Mouse (Mus musculus): ENCODE measurements around the gene 4930544D05Rik. TPM values are rescaled to one million over a fixed set of nuclear protein-coding genes. Genes with fewer than 3 reads are reported as not detected.
A peak's percentile ranks its signal among the peaks of the same experiment; 100 is the strongest.

4930544D05Rik gene
- polyA plus RNA-seq, 1 experiment: 0.10 TPM

DNA sequence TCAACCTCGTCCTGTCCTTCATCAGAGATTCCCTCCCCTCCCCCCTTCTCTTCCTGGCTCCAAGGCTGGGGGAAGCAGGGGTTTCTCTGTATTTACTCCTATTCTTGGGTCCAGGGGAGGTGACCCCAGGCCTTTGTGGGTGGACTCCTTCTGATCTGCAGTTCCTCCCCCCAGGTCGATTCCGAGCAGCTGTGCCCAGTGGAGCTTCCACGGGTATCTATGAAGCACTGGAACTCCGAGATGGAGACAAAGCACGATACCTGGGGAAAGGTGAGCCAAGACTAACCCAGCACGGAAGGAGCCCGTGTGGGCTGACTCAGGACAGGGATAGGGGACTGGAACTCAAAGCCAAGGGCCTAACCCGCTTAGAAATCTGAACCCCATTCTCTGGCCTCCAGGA, 42.3 kb downstream of the 4930544D05Rik start:
- H3K4me2 ChIP-seq (ENCODE audit: low read depth): peak overlapping the region; percentile 97
- TF ChIP-seq E2F4 (IDR thresholded peaks at IDR 0.05; ENCODE audit: insufficient read depth) (no peak), MAX (IDR thresholded peaks at IDR 0.05; ENCODE audit: low read depth) (no peak), MYOD1 (IDR thresholded peaks at IDR 0.05; ENCODE audit: control insufficient read depth in 1 of 3, insufficient read length in 2 of 3, low read depth in 2 of 3) (no peak), TCF3 (IDR thresholded peaks at IDR 0.05; ENCODE audit: insufficient read length, low read depth) (no peak), POLR2A (IDR thresholded peaks at IDR 0.05; ENCODE audit: insufficient read length, low read depth) (no peak), MYOG (IDR thresholded peaks at IDR 0.05; ENCODE audit: control insufficient read depth in 1 of 3, insufficient read depth in 1 of 3, insufficient read length in 2 of 3, low read depth in 2 of 3) (no peak), TCF12 (IDR thresholded peaks at IDR 0.05; ENCODE audit: insufficient read depth, poor library complexity, severe bottlenecking) (no peak), POLR2AphosphoS2 (IDR thresholded peaks at IDR 0.05; ENCODE audit: insufficient read length, low read depth) (no peak), USF1 (IDR thresholded peaks at IDR 0.05; ENCODE audit: low read depth) (no peak), SRF (IDR thresholded peaks at IDR 0.05; ENCODE audit: control insufficient read depth, insufficient read length, low read depth) (no peak), CEBPB (IDR thresholded peaks at IDR 0.05; ENCODE audit: insufficient read depth, poor library complexity, severe bottlenecking) (no peak), REST (IDR thresholded peaks at IDR 0.05; ENCODE audit: insufficient read depth, insufficient read length) (no peak)
- H3K79me2 ChIP-seq (ENCODE audit: control insufficient read depth, insufficient read depth): peaks cover 53% of the 10 kb centered on the region
- H3K4me3 ChIP-seq: peak overlapping the region; percentile 94
- H3ac ChIP-seq (ENCODE audit: control insufficient read depth, insufficient read length): peak overlapping the region; percentile 4
- peaks cover 23% of the 10 kb centered on the region for H3K36me3 ChIP-seq (ENCODE audit: control insufficient read depth, insufficient read depth)
- H3K27me3 ChIP-seq (ENCODE audit: control insufficient read depth, insufficient read depth, insufficient read length): no peaks in the 10 kb centered on the region

DNA sequence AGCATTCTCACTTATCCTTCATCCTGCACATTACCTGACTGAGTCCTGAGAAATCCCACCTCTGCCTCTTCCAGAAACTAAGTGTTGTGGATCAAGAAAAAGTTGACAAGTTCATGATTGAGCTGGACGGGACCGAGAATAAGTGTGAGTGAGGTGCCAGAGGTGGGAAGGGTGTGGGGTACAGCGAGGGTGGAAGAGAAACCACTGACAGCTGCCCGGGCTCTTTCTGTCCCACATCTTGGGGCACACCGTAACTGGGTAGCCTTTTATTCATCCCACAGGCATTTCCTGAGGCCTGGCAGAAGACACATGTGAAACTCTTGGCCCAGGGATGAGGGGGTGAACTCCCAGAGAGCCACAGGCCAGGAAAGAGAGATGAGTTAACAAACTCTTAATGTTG, 42.9 kb downstream of the 4930544D05Rik start:
- peaks cover 47% of the 10 kb centered on the region for H3K79me2 ChIP-seq (ENCODE audit: control insufficient read depth, insufficient read depth)
- peak overlapping the region; percentile 4 for H3ac ChIP-seq (ENCODE audit: control insufficient read depth, insufficient read length)
- peak overlapping the region; percentile 94 for H3K4me3 ChIP-seq
- TF ChIP-seq TCF12 (IDR thresholded peaks at IDR 0.05; ENCODE audit: insufficient read depth, poor library complexity, severe bottlenecking) (peak; percentile 74), POLR2AphosphoS2 (IDR thresholded peaks at IDR 0.05; ENCODE audit: insufficient read length, low read depth) (no peak), TCF3 (IDR thresholded peaks at IDR 0.05; ENCODE audit: insufficient read length, low read depth) (peak; percentile 13), MYOG (IDR thresholded peaks at IDR 0.05; ENCODE audit: control insufficient read depth in 1 of 3, insufficient read depth in 1 of 3, insufficient read length in 2 of 3, low read depth in 2 of 3) (peak in 2 of 3 experiments; percentile 82 to 93), MAX (IDR thresholded peaks at IDR 0.05; ENCODE audit: low read depth) (no peak), MYOD1 (IDR thresholded peaks at IDR 0.05; ENCODE audit: control insufficient read depth in 1 of 3, insufficient read length in 2 of 3, low read depth in 2 of 3) (peak; percentile 34 to 85 (median 51))
- peaks cover 27% of the 10 kb centered on the region for H3K36me3 ChIP-seq (ENCODE audit: control insufficient read depth, insufficient read depth)
- peak overlapping the region; percentile 97 for H3K4me2 ChIP-seq (ENCODE audit: low read depth)
- no peaks in the 10 kb centered on the region for H3K27me3 ChIP-seq (ENCODE audit: control insufficient read depth, insufficient read depth, insufficient read length)

DNA sequence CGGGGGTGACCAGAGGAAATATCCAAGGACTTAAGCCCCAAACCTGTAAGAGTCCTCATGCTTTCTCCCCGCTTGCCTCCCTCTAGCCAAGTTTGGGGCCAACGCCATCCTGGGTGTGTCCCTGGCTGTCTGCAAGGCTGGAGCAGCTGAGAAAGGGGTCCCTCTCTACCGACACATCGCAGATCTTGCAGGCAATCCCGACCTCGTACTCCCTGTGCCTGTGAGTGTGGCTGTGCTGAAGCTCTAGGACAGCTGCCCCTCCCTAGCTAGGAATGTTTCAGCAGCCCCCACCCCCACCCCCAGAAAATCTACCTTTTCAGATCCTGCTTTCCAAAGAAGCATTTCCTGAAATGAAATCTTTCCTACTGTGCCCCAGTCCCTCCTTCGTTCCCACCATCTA, 43.3 kb downstream of the 4930544D05Rik start:
- Histone ChIP-seq H3K27me3 (ENCODE audit: control insufficient read depth, insufficient read depth, insufficient read length) (no peaks in the 10 kb centered on the region), H3K36me3 (ENCODE audit: control insufficient read depth, insufficient read depth) (peaks cover 32% of the 10 kb centered on the region), H3K79me2 (ENCODE audit: control insufficient read depth, insufficient read depth) (peaks cover 43% of the 10 kb centered on the region), H3K4me3 (peak overlapping the region; percentile 94), H3ac (ENCODE audit: control insufficient read depth, insufficient read length) (peak overlapping the region; percentile 4), H3K4me2 (ENCODE audit: low read depth) (peak overlapping the region; percentile 97)
- TF ChIP-seq MYOG (IDR thresholded peaks at IDR 0.05; ENCODE audit: control insufficient read depth in 1 of 3, insufficient read depth in 1 of 3, insufficient read length in 2 of 3, low read depth in 2 of 3) (peak in 1 of 3 experiments; percentile 65), MYOD1 (IDR thresholded peaks at IDR 0.05; ENCODE audit: control insufficient read depth in 1 of 3, insufficient read length in 2 of 3, low read depth in 2 of 3) (peak in 2 of 3 experiments; percentile 32 to 37), POLR2AphosphoS2 (IDR thresholded peaks at IDR 0.05; ENCODE audit: insufficient read length, low read depth) (peak; percentile 70), POLR2A (IDR thresholded peaks at IDR 0.05; ENCODE audit: insufficient read length, low read depth) (peak; percentile 58), SRF (IDR thresholded peaks at IDR 0.05; ENCODE audit: control insufficient read depth, insufficient read length, low read depth) (no peak), USF1 (IDR thresholded peaks at IDR 0.05; ENCODE audit: low read depth) (no peak), CEBPB (IDR thresholded peaks at IDR 0.05; ENCODE audit: insufficient read depth, poor library complexity, severe bottlenecking) (no peak)

DNA sequence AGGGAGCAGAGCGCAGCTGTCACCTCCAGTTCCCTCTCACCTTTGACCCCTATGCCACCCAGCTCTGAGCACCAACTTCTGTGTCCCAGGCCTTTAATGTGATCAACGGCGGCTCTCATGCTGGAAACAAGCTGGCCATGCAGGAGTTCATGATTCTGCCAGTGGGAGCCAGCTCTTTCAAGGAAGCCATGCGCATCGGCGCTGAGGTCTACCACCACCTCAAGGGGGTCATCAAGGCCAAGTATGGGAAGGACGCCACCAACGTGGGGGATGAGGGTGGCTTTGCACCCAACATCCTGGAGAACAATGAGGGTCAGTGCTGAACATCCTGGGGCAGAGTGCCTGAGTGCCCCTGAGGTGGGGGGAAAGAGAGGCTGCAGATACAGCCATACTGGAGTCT, 44.9 kb downstream of the 4930544D05Rik start:
- no peak overlapping the region for H3K4me3 ChIP-seq
- no peak overlapping the region for H3ac ChIP-seq (ENCODE audit: control insufficient read depth, insufficient read length)
- peaks cover 45% of the 10 kb centered on the region for H3K79me2 ChIP-seq (ENCODE audit: control insufficient read depth, insufficient read depth)
- peak overlapping the region; percentile 97 for H3K4me2 ChIP-seq (ENCODE audit: low read depth)
- H3K36me3 ChIP-seq (ENCODE audit: control insufficient read depth, insufficient read depth): peaks cover 37% of the 10 kb centered on the region
- no peaks in the 10 kb centered on the region for H3K27me3 ChIP-seq (ENCODE audit: control insufficient read depth, insufficient read depth, insufficient read length)
- TF ChIP-seq E2F4 (IDR thresholded peaks at IDR 0.05; ENCODE audit: insufficient read depth) (no peak), MAX (IDR thresholded peaks at IDR 0.05; ENCODE audit: low read depth) (no peak), TCF3 (IDR thresholded peaks at IDR 0.05; ENCODE audit: insufficient read length, low read depth) (no peak), POLR2A (IDR thresholded peaks at IDR 0.05; ENCODE audit: insufficient read length, low read depth) (peak; percentile 41), USF1 (IDR thresholded peaks at IDR 0.05; ENCODE audit: low read depth) (no peak)

DNA sequence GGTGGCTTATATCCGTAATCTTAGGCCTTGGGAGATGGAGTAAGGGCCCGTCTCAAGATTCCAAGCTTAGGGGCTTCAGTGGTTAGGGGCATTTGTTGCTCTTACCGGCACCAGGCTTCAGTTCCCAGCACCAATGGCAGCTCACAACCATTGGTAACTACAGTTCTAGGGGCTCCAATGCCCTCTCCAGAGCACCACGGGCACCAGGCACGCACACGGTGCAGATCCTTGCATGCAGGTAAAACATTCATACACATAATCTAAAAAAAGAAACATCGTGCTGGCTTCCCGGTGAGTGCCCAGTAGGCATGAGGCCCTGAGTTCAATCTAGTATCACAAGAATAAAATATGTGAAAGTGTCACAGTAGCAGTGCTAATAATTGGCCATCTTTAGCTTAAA, 47.5 kb downstream of the 4930544D05Rik start:
- peaks cover 46% of the 10 kb centered on the region for H3K79me2 ChIP-seq (ENCODE audit: control insufficient read depth, insufficient read depth)
- no peak overlapping the region for H3K4me3 ChIP-seq
- peak; percentile 58 for TF ChIP-seq POLR2A (IDR thresholded peaks at IDR 0.05; ENCODE audit: insufficient read length, low read depth)
- TF ChIP-seq E2F4 (IDR thresholded peaks at IDR 0.05; ENCODE audit: insufficient read depth): no peak
- no peak for TF ChIP-seq TCF12 (IDR thresholded peaks at IDR 0.05; ENCODE audit: insufficient read depth, poor library complexity, severe bottlenecking)
- peak; percentile 89 for TF ChIP-seq POLR2AphosphoS2 (IDR thresholded peaks at IDR 0.05; ENCODE audit: insufficient read length, low read depth)

More for the DNA sequence above, 47.5 kb downstream of the 4930544D05Rik start:
- Histone ChIP-seq H3K4me2 (ENCODE audit: low read depth) (no peak overlapping the region), H3ac (ENCODE audit: control insufficient read depth, insufficient read length) (no peak overlapping the region), H3K27me3 (ENCODE audit: control insufficient read depth, insufficient read depth, insufficient read length) (no peaks in the 10 kb centered on the region), H3K36me3 (ENCODE audit: control insufficient read depth, insufficient read depth) (peaks cover 37% of the 10 kb centered on the region)

Measured in myocyte (in vitro differentiated cells).